ENCODE assay signal across 8 mouse cellular contexts in the genomic region with DNA sequence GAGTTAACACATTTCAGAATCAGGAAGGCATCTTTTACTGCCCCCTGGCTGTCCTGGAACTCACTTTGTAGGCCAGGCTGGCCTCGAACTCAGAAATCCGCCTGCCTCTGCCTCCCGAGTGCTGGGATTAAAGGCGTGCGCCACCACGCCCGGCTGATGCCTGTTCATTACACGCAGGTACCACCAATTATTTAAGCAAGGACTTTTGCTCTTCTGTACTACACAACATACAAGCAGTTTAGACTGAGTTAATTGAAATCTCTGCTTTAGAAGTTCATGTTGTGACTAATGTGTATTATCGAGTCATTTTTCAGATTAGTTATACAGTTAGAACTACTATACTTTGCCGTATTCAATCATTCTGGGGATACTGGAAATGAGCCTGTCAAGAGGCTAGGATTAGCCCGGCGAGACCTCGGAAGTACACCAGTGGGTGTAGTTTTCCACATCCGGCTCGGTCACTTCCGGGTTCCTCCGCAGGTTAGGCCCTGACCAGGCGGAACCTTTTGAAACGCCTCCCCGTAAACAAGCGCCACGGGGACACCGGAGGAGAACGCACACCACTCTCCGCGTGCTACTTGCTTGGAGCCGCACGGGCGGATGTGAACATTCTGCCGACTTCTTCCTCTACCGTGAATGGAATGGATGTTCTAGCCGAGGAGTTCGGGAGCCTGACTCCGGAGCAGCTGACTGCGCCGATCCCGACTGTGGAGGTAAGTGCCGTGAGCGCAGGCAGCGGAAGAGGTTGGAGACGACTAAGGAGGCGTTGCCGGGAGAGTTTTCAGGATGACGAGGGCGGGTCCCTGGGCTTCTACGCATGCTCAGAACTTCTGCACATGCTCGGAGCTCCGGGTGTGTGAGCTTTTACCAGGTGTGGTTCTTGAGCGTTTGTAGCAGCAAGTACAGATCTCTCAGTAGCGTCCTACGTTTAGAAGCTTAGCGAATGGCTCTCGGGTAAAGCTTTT. TPM values are rescaled to one million over a fixed set of nuclear protein-coding genes. Genes with fewer than 3 reads are reported as not detected.
DNase-seq lines count a peak whose midpoint lies in the region; ATAC-seq and TF ChIP-seq lines count a peak whose summit lies in the region.

TSS of gene Polr3b (plus strand) at position 467 of the 965 bp plus-strand sequence.

- H3K4me2 ChIP-seq in forebrain, embryonic 13.5 days, result peak within 1 kb of the TSS; percentile 76
- peak within 1 kb of the TSS; percentile 98 for H3K4me2 ChIP-seq in liver, postnatal 0 days (ENCODE audit: low read depth, low read length)
- peak within 1 kb of the TSS; percentile 65 for H3K4me2 ChIP-seq in neural tube, embryonic 14.5 days (ENCODE audit: low read depth, low read length)

- 0 out of 2 replicates have a peak, but pooled peaks cover 3% of the 10 kb centered on the region for H3K36me3 ChIP-seq in ES-Bruce4 (ENCODE audit: control insufficient read depth, insufficient read depth, low read length, poor library complexity, severe bottlenecking)
- no peaks in the 10 kb centered on the region for H3K36me3 ChIP-seq in forebrain, embryonic 13.5 days (ENCODE audit: poor library complexity, severe bottlenecking)
- H3K36me3 ChIP-seq in liver, postnatal 0 days (replicated peaks; ENCODE audit: insufficient read depth, low read length), result no peaks in the 10 kb centered on the region
- H3K36me3 ChIP-seq in neural tube, embryonic 14.5 days (ENCODE audit: control insufficient read depth, insufficient read depth, low read length), result no peaks in the 10 kb centered on the region; the same call in 1 of the 2 replicates

- TF ChIP-seq EP300 in ES-Bruce4 (IDR thresholded peaks at IDR 0.05; ENCODE audit: insufficient read depth, low read depth, low read length), result peak; percentile 51; the same call in 1 of the 2 replicates
- TF ChIP-seq EP300 in liver, postnatal 0 days (IDR thresholded peaks at IDR 0.05; ENCODE audit: low read depth), result peak; percentile 75; the same call in 1 of the 2 replicates

- peak; percentile 96 for ATAC-seq in cerebellum, adult (ENCODE audit: insufficient number of reproducible peaks, low FRiP score, low TSS enrichment)
- peak; percentile 98 for ATAC-seq in forebrain, embryonic 13.5 days
- ATAC-seq in liver, postnatal 0 days, result peak; percentile 99
- peak; percentile 98 for ATAC-seq in neural tube, embryonic 14.5 days (ENCODE audit: low read depth)

- peak; percentile 88 for TF ChIP-seq POLR2A in ES-Bruce4 (IDR thresholded peaks at IDR 0.05; ENCODE audit: insufficient read depth, low read length)

- peak within 1 kb of the TSS; percentile 72 for H3K4me3 ChIP-seq in ES-Bruce4 (ENCODE audit: low read depth, low read length)
- H3K4me3 ChIP-seq in forebrain, embryonic 13.5 days, result peak within 1 kb of the TSS; percentile 60
- peak within 1 kb of the TSS; percentile 74 for H3K4me3 ChIP-seq in liver, postnatal 0 days (ENCODE audit: low read depth, low read length)
- peak within 1 kb of the TSS; percentile 61 for H3K4me3 ChIP-seq in neural tube, embryonic 14.5 days (ENCODE audit: low read depth, low read length)

- peak; percentile 95 to 96 for DNase-seq in heart, postnatal 10 days
- peak; percentile 94 for DNase-seq in large intestine, adult 2 months (ENCODE audit: low read depth, low spot score)
- DNase-seq in liver, postnatal 0 days, result peak; percentile 93
- DNase-seq in testis, postnatal 10 days (ENCODE audit: low spot score), result peak; percentile 94

- H3K27ac ChIP-seq in ES-Bruce4 (ENCODE audit: insufficient read depth, low read length), result peak within 1 kb of the TSS; percentile 60
- H3K27ac ChIP-seq in forebrain, embryonic 13.5 days, result peak within 1 kb of the TSS; percentile 93
- H3K27ac ChIP-seq in liver, postnatal 0 days (ENCODE audit: low read depth), result peak within 1 kb of the TSS; percentile 94
- peak within 1 kb of the TSS; percentile 92 for H3K27ac ChIP-seq in neural tube, embryonic 14.5 days (ENCODE audit: low read depth, low read length)

- 8% methylated on average over 53 of the region's 53 CpGs for WGBS in forebrain, embryonic 13.5 days
- 5% methylated on average over 53 of the region's 53 CpGs for WGBS in large intestine, adult 2 months
- 6% methylated on average over 53 of the region's 53 CpGs for WGBS in liver, postnatal 0 days (ENCODE audit: insufficient replicate concordance)
- WGBS in neural tube, embryonic 14.5 days, result 7% methylated on average over 53 of the region's 53 CpGs

- TF ChIP-seq CTCF in ES-Bruce4 (IDR thresholded peaks at IDR 0.05; ENCODE audit: low read depth, low read length), result no peak
- peak; percentile 24; the same call in 1 of the 2 replicates for TF ChIP-seq CTCF in liver, postnatal 0 days (IDR thresholded peaks at IDR 0.05; ENCODE audit: low read depth)

- no peaks in the 10 kb centered on the region for H3K27me3 ChIP-seq in ES-Bruce4 (ENCODE audit: control insufficient read depth, insufficient read depth, low read length, poor library complexity, severe bottlenecking)
- H3K27me3 ChIP-seq in forebrain, embryonic 13.5 days, result no peaks in the 10 kb centered on the region
- H3K27me3 ChIP-seq in liver, postnatal 0 days (ENCODE audit: insufficient read depth, low read length), result no peaks in the 10 kb centered on the region
- H3K27me3 ChIP-seq in neural tube, embryonic 14.5 days (ENCODE audit: control insufficient read depth, insufficient read depth, low read length), result no peaks in the 10 kb centered on the region

- H3K9me3 ChIP-seq in ES-Bruce4 (replicated peaks; ENCODE audit: control insufficient read depth, insufficient read depth, low read length, poor library complexity, severe bottlenecking), result no peaks in the 10 kb centered on the region
- no peaks in the 10 kb centered on the region for H3K9me3 ChIP-seq in forebrain, embryonic 13.5 days (replicated peaks)
- no peaks in the 10 kb centered on the region for H3K9me3 ChIP-seq in liver, postnatal 0 days (ENCODE audit: low read length)
- no peaks in the 10 kb centered on the region for H3K9me3 ChIP-seq in neural tube, embryonic 14.5 days (ENCODE audit: control insufficient read depth, low read length)

- intact Hi-C loops in heart, postnatal 10 days (cut with DNase I), result loop anchor here (1.0 to 2.0 kb wide), 3 partner anchors 45 to 107 kb away; partner anchors contain the start of genes Ckap4 and Tcp11l2

- no peaks in the 10 kb centered on the region for H3K4me1 ChIP-seq in ES-Bruce4 (ENCODE audit: control insufficient read depth, insufficient read depth, low read length)
- peaks cover 14% of the 10 kb centered on the region; the same call in 1 of the 2 replicates for H3K4me1 ChIP-seq in forebrain, embryonic 13.5 days
- H3K4me1 ChIP-seq in liver, postnatal 0 days (ENCODE audit: insufficient read depth), result peaks cover 17% of the 10 kb centered on the region
- peaks cover 8% of the 10 kb centered on the region; the same call in 1 of the 2 replicates for H3K4me1 ChIP-seq in neural tube, embryonic 14.5 days (ENCODE audit: control insufficient read depth, insufficient read depth, low read length)

- H3K9ac ChIP-seq in ES-Bruce4 (ENCODE audit: low read depth, poor library complexity, severe bottlenecking), result peak within 1 kb of the TSS; percentile 28
- H3K9ac ChIP-seq in forebrain, embryonic 13.5 days, result peak within 1 kb of the TSS; percentile 60
- peak within 1 kb of the TSS; percentile 66 for H3K9ac ChIP-seq in liver, postnatal 0 days (replicated peaks)
- peak within 1 kb of the TSS; percentile 65 for H3K9ac ChIP-seq in neural tube, embryonic 14.5 days (replicated peaks; ENCODE audit: low read depth, low read length)

RNA-seq across cellular contexts. Expression of gene Polr3b, which starts in this region (rescaled TPM):
- 44.3 and 45.8 TPM in 2 replicates for polyA plus RNA-seq in ES-Bruce4 (2011; ENCODE audit: insufficient read depth, insufficient read length, low read depth, missing spikeins)
- 13.3 and 13.5 TPM in 2 replicates for polyA plus RNA-seq in forebrain, embryonic 13.5 days (2015; fragmentation: Nextera tagmentation; extraction: Ambion mirVana)
- total RNA-seq in heart, postnatal 10 days (2021), result 10 to 100 TPM; 11.0 to 12.7 TPM
- 3.1 and 4.3 TPM in 2 replicates for polyA plus RNA-seq in large intestine, adult 2 months (2012; rRNA removed)
- 2.8 and 3.9 TPM in 2 replicates for polyA plus RNA-seq in liver, postnatal 0 days (2015; fragmentation: Nextera tagmentation; extraction: Ambion mirVana)
- 18.5 and 19.4 TPM in 2 replicates for polyA plus RNA-seq in neural tube, embryonic 14.5 days (2014; fragmentation: Nextera tagmentation; extraction: Ambion mirVana)

Comparison
In these comparisons a context has a peak if more than half of its experiments do, and no peak if none do; other contexts are left out.
1. Peak in every context shown above with its lines: DNase-seq, ATAC-seq, H3K4me3 ChIP-seq and H3K27ac ChIP-seq.